Mouse (Mus musculus) midbrain, embryonic 14.5 days (tissue): Measurements from ENCODE around the gene Galnt16. TPM values are rescaled to one million over a fixed set of nuclear protein-coding genes. Genes with fewer than 3 reads are reported as not detected.

ENCODE experiments used
- ATAC-seq: fragments of 200-750 bp; cut with Nextera tagmentation; 2 replicates; pipeline ENCODE4 v1.8.0; 2017; ENCODE audit warnings: moderate number of reproducible peaks, moderate library complexity; ENCODE audit not compliant: low FRiP score, low TSS enrichment
- DNase-seq: peaks from one replicate; pipeline ENCODE4 v3.0.0-alpha.2; 2015
- H3K27ac ChIP-seq: fragments of 300-500 bp; sonication (generic); replicated peaks from 2 replicates; pipeline ENCODE4 v1.5.1; 2014; ENCODE audit warnings: mild to moderate bottlenecking, low read depth, low read length, moderate library complexity
- H3K27me3 ChIP-seq: fragments of 300-500 bp; sonication (generic); 2 replicates; pipeline ENCODE4 v1.6.1; 2014; ENCODE audit warnings: low read length, control low read depth, mixed read lengths; ENCODE audit not compliant: control insufficient read depth, insufficient read depth
- H3K36me3 ChIP-seq: fragments of 300-500 bp; sonication (generic); 2 replicates; pipeline ENCODE4 v1.6.1; 2014; ENCODE audit warnings: low read length, control low read depth; ENCODE audit not compliant: control insufficient read depth, insufficient read depth
- H3K4me1 ChIP-seq: fragments of 300-500 bp; sonication (generic); 2 replicates; pipeline ENCODE4 v1.6.1; 2014; ENCODE audit warnings: mild to moderate bottlenecking, antibody characterized with exemption, low read length, control low read depth; ENCODE audit not compliant: control insufficient read depth, insufficient read depth
- H3K4me2 ChIP-seq: fragments of 300-500 bp; sonication (generic); 2 replicates; pipeline ENCODE4 v1.6.1; 2014; ENCODE audit warnings: mild to moderate bottlenecking, low read length, moderate library complexity
- H3K4me3 ChIP-seq: fragments of 300-500 bp; sonication (generic); replicated peaks from 2 replicates; pipeline ENCODE4 v1.5.1; 2014; ENCODE audit warnings: low read depth, low read length
- H3K9ac ChIP-seq: fragments of 300-500 bp; sonication (generic); replicated peaks from 2 replicates; pipeline ENCODE4 v1.6.1; 2014; ENCODE audit warnings: mild to moderate bottlenecking, low read length, moderate library complexity
- H3K9me3 ChIP-seq: fragments of 300-500 bp; sonication (generic); 2 replicates; pipeline ENCODE4 v1.6.1; 2016; ENCODE audit warnings: low read length, control low read depth, mixed read lengths; ENCODE audit not compliant: control insufficient read depth
- WGBS: fragments of 180-500 bp; shearing (Covaris S2); extraction: QIAGEN DNeasy Blood & Tissue Kit; methylation state at CpG from one replicate; pipeline ENCODE4 v1.1.7; 2014; 5-methylcytosine and 5-hydroxymethylcytosine counted together
- polyA plus RNA-seq: library from polyadenylated mRNA; unstranded; fragments of >200 nt; fragmentation: Nextera tagmentation; extraction: Ambion mirVana; gene quantifications from 2 replicates; pipeline ENCODE4 v1.2.1, GENCODE M21; 2014

Gene Galnt16
- polyA plus RNA-seq, 1 experiment from 2014 or later: 21.7 TPM

DNA sequence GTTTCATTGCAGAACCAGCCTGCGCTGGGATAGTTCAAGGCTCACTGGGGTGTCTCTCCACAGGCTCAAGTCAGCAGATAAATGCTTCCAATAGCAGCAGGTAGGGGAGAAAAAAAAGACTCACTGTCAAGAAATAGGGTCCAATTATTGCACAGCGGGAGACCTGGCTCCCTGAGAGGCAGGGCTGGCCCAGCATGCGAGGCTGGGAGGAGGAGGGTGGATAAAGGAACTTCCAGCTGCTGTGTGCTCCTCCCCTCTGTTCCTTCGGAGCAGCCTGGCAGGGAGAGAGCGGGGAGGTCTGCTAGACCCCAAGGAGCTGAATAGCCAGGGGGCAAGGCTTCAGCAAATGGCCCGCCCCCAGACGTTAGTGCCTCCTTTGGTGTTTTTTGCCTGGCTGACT lies 7.4 kb downstream of the Galnt16 start:
- Histone ChIP-seq H3K27ac (peak overlapping the region; percentile 37; the same call in 1 of the 2 replicates), H3K9ac (no peak overlapping the region; the same call in 1 of the 2 replicates), H3K27me3 (no peaks in the 10 kb centered on the region), H3K9me3 (no peaks in the 10 kb centered on the region), H3K4me3 (no peak overlapping the region), H3K36me3 (no peaks in the 10 kb centered on the region), H3K4me2 (peak overlapping the region; percentile 24), H3K4me1 (peaks cover 21% of the 10 kb centered on the region)
- DNase-seq (peak; percentile 57), ATAC-seq (0 out of 2 replicates have a peak, but pooled peaks have one; percentile 42)
- WGBS: 5% methylated on average over 7 of the region's 7 CpGs

DNA sequence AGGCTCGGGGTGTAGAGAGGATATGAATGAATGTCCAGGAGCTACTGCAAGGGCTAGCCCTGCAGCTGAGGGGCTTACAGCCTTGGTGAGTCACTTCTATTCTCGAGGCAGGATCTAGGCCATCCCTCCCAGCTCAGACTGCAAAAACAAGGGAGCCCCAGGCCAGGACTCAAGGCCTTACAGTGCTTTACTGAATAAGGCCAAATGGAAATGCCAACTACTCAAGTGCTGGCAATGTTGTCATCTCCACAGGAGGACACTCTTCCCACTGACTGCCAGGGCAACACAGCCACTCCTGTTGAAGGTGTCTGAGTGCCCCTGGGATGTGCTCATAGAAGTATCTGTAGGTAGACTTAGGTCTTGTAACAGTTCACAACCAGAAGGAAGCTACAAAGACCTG lies 8.4 kb downstream of the Galnt16 start:
- no peak for ATAC-seq
- DNase-seq: no peak
- H3K27ac ChIP-seq: 0 out of 2 replicates have a peak overlapping the region, but pooled peaks have one; percentile 5
- H3K4me2 ChIP-seq: no peak overlapping the region
- peaks cover 19% of the 10 kb centered on the region for H3K4me1 ChIP-seq
- WGBS: 65% methylated on average over 2 of the region's 2 CpGs
- H3K27me3 ChIP-seq: no peaks in the 10 kb centered on the region
- H3K4me3 ChIP-seq: no peak overlapping the region
- H3K36me3 ChIP-seq: no peaks in the 10 kb centered on the region
- H3K9ac ChIP-seq: no peak overlapping the region; the same call in 1 of the 2 replicates
- H3K9me3 ChIP-seq: no peaks in the 10 kb centered on the region

DNA sequence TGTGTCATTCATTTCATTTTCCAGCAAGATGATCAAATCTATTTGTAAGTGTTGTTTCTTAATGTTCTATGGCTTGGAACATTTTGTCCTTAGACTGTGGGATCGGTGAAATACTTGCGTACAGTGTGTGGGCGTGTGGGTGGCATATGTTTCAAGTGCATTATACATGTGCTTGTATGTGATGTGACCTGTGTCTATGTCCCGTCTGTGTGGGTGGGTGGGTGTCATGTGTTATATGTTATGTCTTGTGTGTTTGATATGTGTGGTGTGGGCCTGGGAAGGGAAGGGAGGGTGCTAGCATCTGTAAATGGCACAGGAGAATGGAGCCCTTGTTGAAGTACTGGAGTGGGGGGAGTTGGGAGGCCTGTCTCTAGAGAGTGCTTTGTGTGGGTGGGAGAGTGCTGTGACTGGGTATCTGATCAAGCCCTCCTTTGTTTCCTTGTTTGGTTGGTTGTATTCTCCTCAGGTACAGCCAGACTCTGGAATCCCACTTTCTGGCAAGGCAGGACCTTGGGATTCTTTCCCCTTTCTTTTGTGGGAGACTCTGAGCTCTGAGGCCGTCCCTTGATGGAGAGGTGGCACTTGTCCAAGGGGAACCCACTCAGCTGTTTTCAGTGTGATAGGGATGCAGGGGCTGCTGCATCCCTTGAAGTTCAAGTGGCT lies 9.8 kb downstream of the Galnt16 start:
- H3K27ac ChIP-seq: 0 out of 2 replicates have a peak overlapping the region, but pooled peaks have one; percentile 61
- 76% methylated on average over 5 of the region's 5 CpGs for WGBS
- H3K4me1 ChIP-seq: peaks cover 19% of the 10 kb centered on the region
- no peaks in the 10 kb centered on the region for H3K9me3 ChIP-seq
- H3K9ac ChIP-seq: no peak overlapping the region
- H3K4me3 ChIP-seq: no peak overlapping the region
- ATAC-seq (peak; percentile 34; the same call in 1 of the 2 replicates), DNase-seq (peak; percentile 50)
- no peaks in the 10 kb centered on the region for H3K27me3 ChIP-seq
- H3K4me2 ChIP-seq: no peak overlapping the region
- H3K36me3 ChIP-seq: no peaks in the 10 kb centered on the region

DNA sequence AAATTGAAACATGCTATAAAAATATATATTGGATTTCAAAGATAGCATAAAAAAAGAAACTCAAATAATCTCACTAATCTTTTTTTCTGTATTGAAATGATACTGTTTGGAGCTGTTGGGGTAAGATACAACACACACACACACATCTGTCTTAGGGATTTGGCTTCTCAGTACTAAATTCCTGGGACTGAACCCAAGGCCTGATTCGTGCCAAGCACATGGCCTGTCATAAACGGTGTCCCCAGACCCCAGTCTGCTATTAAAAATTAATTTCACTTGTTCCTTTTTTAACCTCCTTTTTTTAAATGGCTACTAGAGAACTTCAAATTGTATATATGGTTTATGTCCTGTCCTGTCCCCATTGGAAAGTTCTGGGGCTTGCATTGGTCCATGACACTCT lies 12.0 kb downstream of the Galnt16 start:
- ATAC-seq: no peak
- no peak for DNase-seq
- Histone ChIP-seq H3K9me3 (no peaks in the 10 kb centered on the region), H3K27me3 (no peaks in the 10 kb centered on the region), H3K4me3 (no peak overlapping the region), H3K36me3 (no peaks in the 10 kb centered on the region), H3K9ac (no peak overlapping the region), H3K4me1 (peaks cover 19% of the 10 kb centered on the region), H3K27ac (no peak overlapping the region), H3K4me2 (no peak overlapping the region)
- WGBS: 81% methylated on average over 2 of the region's 2 CpGs

DNA sequence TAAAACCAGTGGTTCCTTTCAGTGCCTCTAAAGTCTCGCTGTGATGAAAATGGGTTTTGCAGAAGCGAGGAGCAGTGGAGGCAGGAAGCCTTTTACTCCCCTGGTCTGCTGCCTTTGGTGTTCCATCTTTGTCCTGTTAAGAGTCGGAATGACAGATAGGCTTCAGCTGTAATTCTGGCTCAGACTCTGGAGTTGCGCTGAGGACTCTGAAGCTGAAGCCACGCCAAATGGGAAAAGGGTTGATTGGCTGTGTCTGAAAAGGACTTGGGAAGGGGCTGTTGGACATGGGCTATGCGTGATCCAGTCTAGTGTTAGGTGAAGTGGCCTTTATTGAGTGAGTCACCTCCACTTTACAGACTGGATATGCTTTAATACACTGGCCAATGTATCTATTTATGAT lies 12.6 kb downstream of the Galnt16 start:
- no peaks in the 10 kb centered on the region for H3K36me3 ChIP-seq
- H3K27ac ChIP-seq: no peak overlapping the region
- ATAC-seq (no peak), DNase-seq (no peak)
- H3K4me3 ChIP-seq: no peak overlapping the region
- no peaks in the 10 kb centered on the region for H3K9me3 ChIP-seq
- no peaks in the 10 kb centered on the region for H3K27me3 ChIP-seq
- no peak overlapping the region for H3K9ac ChIP-seq
- no peak overlapping the region for H3K4me2 ChIP-seq
- peaks cover 13% of the 10 kb centered on the region for H3K4me1 ChIP-seq
- WGBS: 80% methylated on average over 6 of the region's 6 CpGs

DNA sequence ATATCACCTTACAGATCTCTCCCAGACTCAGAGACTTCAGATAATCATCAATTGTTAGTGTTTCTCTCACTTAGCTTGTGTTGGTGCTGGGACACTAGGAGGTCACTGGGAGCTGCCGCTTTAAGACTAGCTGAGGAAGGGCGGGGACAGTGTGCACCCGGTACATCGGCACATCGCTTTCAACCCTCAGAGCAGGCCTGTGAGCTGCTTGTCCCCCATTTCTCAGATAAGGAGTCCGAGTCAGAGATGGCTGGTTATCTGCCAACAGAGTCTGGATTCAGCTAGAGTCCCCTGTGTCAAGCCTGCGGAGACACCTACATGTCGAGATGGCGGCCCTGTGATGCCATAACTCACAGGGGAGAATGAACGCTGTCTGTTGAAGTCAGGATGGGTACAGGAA lies 13.5 kb downstream of the Galnt16 start:
- no peaks in the 10 kb centered on the region for H3K27me3 ChIP-seq
- no peaks in the 10 kb centered on the region for H3K36me3 ChIP-seq
- DNase-seq (no peak), ATAC-seq (no peak)
- H3K27ac ChIP-seq: no peak overlapping the region
- no peak overlapping the region for H3K4me3 ChIP-seq
- H3K4me2 ChIP-seq: no peak overlapping the region
- no peak overlapping the region for H3K9ac ChIP-seq
- no peaks in the 10 kb centered on the region for H3K9me3 ChIP-seq
- WGBS: 86% methylated on average over 10 of the region's 10 CpGs
- 0 out of 2 replicates have a peak, but pooled peaks cover 11% of the 10 kb centered on the region for H3K4me1 ChIP-seq

DNA sequence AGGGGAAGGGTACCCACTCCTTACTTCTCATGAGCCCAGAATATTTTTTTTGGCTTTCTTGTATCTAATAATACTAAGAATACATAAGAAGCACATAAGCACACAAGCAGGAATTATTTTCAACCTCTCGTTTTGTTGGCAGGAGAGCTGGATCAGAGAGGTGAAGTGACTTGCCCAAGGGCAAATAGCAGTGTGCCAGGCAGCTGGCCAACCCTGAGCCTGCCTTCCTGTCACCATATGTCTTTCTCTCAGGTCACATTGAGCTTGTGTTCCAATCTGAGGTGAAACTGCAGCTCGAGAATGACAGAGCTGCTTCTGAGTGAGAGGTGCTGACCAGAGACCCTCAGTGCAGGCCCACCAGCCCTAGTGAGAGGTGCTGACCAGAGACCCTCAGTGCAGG lies 15.8 kb downstream of the Galnt16 start:
- no peaks in the 10 kb centered on the region for H3K36me3 ChIP-seq
- 0 out of 2 replicates have a peak, but pooled peaks cover under 1% of the 10 kb centered on the region for H3K4me1 ChIP-seq
- DNase-seq: no peak
- H3K4me3 ChIP-seq: no peak overlapping the region
- H3K27ac ChIP-seq: no peak overlapping the region
- no peak overlapping the region for H3K4me2 ChIP-seq
- no peak overlapping the region for H3K9ac ChIP-seq
- H3K27me3 ChIP-seq: no peaks in the 10 kb centered on the region
- H3K9me3 ChIP-seq: no peaks in the 10 kb centered on the region
- ATAC-seq: no peak
- 79% methylated on average over 2 of the region's 2 CpGs for WGBS

DNA sequence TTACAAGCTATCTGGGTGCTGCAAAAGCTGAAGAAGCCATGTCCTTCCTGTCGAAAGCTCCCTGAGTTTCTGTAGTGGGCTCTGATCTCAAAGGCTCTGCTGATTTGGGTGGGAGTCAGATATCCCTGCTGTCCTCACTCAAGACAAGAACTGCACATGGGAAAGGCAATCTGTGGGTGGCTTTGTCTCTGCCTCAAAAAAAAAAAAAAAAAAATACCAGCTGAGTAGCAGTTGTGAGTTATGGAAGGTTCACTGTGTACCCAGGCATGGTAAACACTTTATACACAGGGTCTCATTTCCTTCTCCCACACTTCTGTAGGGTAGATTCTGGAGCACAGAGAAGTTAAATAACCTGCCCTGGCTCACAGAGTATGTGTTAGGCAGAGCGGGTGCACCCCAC lies 19.2 kb downstream of the Galnt16 start:
- DNase-seq (no peak), ATAC-seq (no peak)
- 90% methylated on average over 2 of the region's 2 CpGs for WGBS

DNA sequence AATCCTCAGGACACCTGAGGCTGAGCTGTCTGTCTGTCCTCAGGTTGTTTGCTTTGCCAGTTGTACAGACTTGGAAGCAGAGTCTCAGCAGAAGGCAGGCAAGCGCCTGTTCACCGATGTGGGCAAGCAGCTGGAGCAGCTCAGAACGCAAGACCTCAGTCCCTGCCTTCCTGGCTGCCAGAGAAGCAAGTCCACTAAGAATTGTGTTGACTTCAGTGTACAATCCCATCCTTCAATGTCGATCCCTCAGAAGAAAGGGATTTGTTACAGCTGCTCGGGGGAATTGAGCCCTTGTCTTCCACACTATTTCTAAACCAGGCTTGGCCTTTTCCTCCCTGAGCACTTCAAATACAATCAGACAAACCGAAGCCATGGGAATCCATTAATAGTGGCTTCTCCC lies 20.2 kb downstream of the Galnt16 start:
- no peak for ATAC-seq
- Histone ChIP-seq H3K4me2 (no peak overlapping the region), H3K4me1 (no peaks in the 10 kb centered on the region), H3K27me3 (no peaks in the 10 kb centered on the region), H3K27ac (no peak overlapping the region), H3K9me3 (no peaks in the 10 kb centered on the region), H3K9ac (no peak overlapping the region), H3K4me3 (no peak overlapping the region), H3K36me3 (no peaks in the 10 kb centered on the region)
- whole genome bisulfite sequencing: 68% methylated on average over 6 of the region's 6 CpGs
- no peak for DNase-seq

More for the DNA sequence above, 19.2 kb downstream of the Galnt16 start:
- H3K4me1 ChIP-seq: no peaks in the 10 kb centered on the region
- H3K4me2 ChIP-seq: no peak overlapping the region
- H3K4me3 ChIP-seq: no peak overlapping the region
- H3K9ac ChIP-seq: no peak overlapping the region
- H3K27me3 ChIP-seq: no peaks in the 10 kb centered on the region
- no peaks in the 10 kb centered on the region for H3K9me3 ChIP-seq
- H3K36me3 ChIP-seq: no peaks in the 10 kb centered on the region
- no peak overlapping the region for H3K27ac ChIP-seq
